Mouse (Mus musculus) adrenal gland, postnatal 4 days (tissue): ENCODE measurements around the gene Sox18. TPM values are rescaled to one million over a fixed set of nuclear protein-coding genes. Genes with fewer than 3 reads are reported as not detected.
A peak's percentile ranks its signal among the peaks of the same experiment; 100 is the strongest.

Experiments
- DNase-seq, 2 experiments: peaks; one replicate each; pipeline ENCODE4 v3.0.0; 2021 to 2022; ENCODE audit warnings: low spot score in 2 of 2, mixed read lengths in 2 of 2
- total RNA-seq, 2 experiments: library from RNA; stranded (reverse); gene quantifications; 2 replicates each; pipeline ENCODE4 v1.2.3; 2021

The Sox18 gene
- total RNA-seq, 2 experiments from 2014 or later, result 45.2 to 47.3 TPM

DNA sequence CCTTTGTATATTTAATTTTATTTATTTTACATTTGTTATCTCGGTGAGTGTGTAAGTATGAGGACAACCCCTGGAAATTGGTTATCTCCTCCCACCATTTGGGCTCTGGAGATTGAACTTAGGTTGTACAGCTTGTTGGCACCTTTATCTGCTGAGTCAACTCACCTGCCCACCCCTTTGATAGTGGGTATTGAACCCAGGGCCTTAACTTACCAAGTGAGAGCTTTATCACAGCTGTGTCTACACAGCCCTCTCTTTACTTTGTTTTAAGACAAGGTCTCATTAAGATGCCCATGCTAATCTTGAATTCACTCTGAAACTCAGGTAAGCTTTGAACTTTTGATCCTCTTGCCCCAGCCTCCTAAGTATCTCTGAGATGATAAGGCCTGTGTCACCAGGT, 10.5 kb upstream of the Sox18 start:
- no peak for DNase-seq

DNA sequence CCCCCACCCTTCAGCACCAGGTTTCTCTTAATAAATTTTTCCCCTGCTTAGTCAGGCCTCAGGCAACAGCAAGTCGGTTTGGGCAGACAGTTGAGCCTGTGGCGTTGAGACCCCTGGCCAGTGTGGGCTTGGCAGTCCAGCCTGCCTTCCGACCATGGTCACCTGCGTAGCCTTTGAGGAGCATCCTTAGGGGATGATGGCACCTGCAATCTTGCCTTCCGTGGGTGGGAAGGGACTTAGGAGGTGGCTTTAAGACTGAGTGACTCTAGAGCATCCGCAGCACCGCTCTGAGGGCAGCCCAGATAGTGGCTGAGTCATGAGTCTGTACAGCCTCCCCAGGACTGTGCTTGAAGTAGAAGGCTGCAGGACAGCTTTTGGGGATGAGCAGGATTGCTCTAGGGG, 9.3 kb upstream of the Sox18 start:
- no peak for DNase-seq

DNA sequence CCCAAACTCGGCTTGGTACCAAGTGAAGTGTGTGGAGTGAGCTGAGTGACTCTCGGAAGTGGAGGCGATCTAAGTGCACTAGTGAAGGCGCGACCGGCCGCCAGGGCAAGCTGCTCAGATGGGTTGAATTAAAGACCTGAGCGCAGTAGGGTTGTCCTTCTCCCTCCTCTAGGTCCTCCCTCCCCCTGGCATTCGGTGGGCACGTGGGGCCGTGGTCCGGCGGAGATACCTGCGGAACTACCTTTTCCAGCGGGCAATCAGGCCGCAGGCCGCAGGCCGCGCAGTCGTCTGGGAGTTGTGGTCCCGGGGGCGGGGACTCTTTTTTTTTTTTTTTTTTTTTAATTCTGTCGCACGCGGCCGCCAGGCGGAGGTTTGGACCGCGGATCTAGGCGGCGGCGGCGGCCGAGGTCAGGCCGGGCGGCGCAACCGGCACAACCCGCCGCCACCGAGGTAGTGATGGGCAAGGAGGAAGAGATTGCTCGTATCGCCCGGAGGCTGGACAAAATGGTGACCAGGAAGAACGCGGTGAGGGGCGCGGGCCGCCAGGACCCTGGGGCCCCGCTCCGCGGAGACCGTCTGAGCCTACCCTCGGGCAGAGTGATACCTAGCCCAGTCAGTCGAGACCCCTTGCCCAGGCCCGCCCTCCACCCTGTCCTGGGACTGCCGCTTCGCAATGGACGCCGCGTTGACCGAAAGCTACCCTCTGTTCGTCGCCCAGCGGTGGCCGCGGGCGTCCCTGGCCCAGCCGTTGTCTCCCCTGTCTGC, 8.7 kb upstream of the Sox18 start, which contains the start of gene Tcea2:
Gene Tcea2 (plus strand): TSS at position 360 of the 765 bp plus-strand sequence.
- DNase-seq, result peak; percentile 54 to 56

DNA sequence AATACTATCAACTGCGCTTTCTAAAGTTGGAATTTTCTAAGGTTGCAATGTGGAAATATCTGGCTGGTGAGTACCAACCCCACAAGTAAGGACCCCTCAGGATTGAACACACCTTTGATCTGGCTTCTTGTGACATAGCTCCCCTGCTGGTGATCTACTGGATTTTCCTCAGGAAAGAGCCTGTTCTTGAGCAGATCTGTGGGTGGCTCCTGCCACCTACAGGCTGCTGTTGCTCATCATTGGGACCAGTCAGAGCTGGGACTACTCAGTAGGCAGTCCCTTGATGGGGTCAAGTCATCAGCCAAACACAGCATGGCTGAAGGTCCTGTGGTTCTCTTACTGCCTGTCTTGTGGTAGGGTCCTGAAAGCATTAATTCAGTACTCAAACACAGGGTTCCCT, 7.3 kb upstream of the Sox18 start:
- DNase-seq, result peak in 1 of 2 experiments; percentile 62

DNA sequence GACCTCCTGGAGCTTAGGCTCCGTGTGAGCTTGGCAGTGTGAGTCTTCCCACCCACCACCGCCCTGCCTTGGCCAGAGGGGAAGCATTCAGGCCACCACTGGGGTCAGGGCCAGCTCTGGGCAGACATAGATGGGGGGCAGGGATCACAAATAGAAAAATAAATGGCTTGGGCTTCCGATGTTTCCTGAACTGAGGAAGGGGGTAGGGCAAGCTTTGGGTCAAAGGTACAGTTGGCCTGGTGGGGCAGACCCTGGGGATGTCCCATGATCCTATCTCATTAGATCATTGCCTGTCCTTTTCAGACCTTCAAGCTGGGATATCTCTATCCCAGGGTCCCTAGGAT, 6.3 kb upstream of the Sox18 start:
- no peak for DNase-seq

DNA sequence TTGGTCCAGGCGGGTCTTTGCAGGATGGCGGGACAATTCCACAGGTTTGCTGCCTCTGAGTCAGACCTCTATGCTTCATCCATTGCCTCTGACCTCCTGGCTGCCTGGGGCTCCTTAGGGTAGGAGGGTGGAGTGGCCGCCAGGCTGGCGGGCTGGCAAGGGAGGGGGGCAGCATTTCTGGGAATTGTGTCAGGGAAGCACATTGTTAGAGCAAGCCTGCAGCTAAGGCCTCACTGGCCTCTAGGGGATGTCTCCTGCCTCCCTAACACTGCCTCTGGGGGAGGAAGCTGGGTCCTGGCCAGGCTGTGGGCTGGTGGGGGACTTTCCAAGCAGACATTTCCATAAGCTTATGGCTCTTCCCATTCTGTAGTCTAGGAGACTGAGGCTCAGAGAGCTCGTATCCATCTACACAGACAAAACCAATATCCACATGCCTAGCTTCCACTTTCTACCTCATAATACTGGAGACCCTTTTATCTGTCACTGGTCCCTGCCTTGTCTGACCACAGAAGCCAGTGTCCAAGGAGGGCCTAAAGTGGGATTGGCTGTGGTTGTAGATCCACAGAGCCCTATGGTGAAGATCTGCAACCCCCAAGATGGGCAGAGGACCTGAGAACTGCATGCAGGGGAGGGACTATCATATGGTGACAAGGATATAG, 5.8 kb upstream of the Sox18 start:
- no peak for DNase-seq

GRCm38 (mm10) chr2:181676424-181676823, 5.0 kb upstream of the Sox18 start:
- DNase-seq, result no peak

DNA sequence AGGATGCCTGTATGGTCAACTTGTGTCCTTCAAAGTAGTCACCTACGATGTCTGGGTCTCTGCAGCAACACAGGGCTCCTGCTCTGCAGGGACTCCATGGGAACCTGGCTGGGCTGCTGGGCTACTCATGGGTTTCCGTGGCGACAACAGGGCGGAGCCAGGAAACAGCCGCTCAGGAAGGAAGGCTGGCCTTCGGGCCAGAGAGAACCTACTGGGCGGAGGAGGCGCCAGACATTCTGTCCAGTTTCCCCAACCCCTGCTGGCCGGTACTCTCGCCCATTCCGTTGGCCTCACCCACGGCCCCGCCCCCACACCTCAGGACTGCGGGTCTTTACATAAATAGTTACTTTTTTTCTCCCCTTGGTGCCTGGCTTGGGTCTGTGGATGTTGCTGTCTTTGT, 4.0 kb upstream of the Sox18 start:
- no peak for DNase-seq

DNA sequence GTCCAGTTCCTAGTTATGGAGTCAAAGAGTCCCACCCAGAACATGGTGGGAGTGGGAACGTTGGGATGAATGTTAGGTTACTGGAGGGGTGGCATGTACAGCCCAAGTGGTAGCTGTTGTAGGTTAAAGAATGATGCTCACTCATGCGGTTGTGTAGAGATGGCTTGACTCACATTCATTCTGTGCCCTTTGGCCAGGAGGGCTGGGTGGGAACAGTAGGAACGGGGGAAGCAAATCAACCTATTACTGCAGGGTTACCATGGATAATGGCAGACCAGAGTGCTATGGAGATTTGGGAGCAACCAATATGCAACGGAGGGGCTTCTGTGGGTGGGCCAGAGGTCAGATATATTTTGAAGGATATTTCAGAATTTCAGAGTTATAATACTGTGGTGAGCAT, 3.5 kb upstream of the Sox18 start:
- no peak for DNase-seq

DNA sequence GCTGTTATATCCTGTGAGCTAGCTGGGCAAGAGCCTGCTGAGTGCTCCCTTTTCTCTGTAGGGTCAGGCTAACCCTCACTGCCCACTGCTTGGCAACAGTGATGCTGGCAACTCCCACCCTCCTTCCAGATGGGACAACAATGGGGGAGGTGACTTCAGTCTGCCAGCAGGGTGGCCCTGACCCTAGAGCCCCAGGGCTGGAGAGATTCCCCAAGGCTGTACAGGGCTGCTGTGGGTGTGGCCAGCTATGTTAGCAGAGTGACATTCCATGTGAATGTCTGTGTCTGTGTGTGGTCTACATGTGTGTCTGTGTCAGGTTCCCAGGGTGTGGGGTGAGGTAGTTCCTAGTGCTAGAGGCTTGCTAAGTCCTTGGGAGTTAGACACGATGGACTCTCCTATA, 2.1 kb upstream of the Sox18 start:
- DNase-seq, result no peak

- DNase-seq, result no peak
These were observed 544 bp upstream of the Sox18 start for GRCm38 (mm10) chr2:181671984-181672383.

- DNase-seq, result no peak
These were observed 528 bp downstream of the Sox18 start for GRCm38 (mm10) chr2:181670913-181671311.

- DNase-seq, result no peak
These were observed 1.0 kb downstream of the Sox18 start for GRCm38 (mm10) chr2:181670285-181670912.

DNA sequence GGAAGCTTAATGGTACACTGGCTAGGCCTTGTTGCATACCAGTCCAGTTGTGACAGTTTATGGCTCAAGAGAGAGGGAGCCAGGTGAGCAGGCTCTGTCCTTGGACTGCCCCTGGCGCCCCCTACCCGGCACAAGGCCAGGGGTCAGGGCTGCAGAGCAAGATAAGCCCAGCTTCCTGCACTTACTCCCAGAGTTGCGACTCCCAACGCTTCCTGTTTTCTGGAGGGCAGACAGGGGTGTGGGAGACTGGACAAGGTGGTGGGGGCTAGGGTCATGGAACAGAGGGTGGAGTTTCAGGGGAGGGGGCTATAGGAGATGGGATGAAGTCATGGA, 8.2 kb downstream of the Sox18 start:
- DNase-seq, result no peak

DNA sequence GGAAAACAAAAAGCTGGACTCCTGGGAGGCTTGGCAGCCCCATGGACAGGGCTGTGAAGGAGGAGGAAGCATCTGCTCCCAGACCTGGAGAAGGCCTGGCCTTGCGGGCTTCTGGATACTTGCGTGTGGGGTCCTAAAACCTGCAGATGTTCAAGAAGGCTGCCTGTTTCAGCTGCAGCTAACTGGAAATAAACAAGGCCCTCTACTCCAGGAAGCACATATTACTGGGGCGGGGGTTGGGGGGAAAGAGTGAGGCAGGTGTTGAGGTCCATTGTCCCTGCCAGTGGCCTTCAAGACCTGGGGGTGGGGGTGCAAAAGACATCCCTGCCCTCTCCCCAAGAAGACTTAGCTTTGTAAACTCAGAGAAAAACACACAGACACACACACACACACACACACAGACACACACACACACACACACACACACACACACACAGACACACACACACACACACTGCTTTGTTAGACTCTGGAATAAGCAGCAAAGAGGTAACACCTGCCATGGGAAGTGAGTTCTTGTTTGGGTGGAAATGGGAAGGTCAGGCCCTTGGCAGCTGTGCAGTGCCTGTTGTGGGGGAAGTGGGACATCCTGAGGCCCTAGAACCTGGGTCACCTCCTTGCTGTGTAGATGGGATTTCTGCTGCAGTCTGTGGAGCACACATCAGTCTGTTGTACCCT, 8.7 kb downstream of the Sox18 start:
- no peak for DNase-seq

- DNase-seq, result peak; percentile 39 to 73
These were observed 11.8 kb downstream of the Sox18 start for GRCm38 (mm10) chr2:181659609-181660055.

GRCm38 (mm10) chr2:181658930-181659555, 12.4 kb downstream of the Sox18 start:
- DNase-seq, result no peak

- no peak for DNase-seq
These were observed 12.9 kb downstream of the Sox18 start for GRCm38 (mm10) chr2:181658528-181658927.

DNA sequence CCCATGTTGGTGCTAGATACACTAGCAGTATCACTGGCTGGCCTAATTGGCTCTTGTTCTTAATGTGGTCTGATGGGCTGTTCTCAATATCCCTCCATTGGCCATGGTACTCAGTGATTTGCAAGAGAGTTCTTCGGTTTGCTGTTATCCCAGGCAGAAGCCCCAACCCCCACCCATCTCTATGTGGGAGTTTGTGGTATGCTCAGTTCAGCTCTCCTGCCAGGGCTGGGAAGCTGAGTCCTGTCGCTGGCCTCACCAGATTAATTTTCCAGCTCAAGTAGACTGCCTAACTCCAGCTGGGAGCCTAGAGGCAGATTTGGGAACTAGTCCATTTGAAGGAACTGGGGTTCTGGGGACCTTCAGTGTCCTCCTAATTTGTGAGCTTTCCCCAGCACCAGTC, 14.0 kb downstream of the Sox18 start:
- no peak for DNase-seq

DNA sequence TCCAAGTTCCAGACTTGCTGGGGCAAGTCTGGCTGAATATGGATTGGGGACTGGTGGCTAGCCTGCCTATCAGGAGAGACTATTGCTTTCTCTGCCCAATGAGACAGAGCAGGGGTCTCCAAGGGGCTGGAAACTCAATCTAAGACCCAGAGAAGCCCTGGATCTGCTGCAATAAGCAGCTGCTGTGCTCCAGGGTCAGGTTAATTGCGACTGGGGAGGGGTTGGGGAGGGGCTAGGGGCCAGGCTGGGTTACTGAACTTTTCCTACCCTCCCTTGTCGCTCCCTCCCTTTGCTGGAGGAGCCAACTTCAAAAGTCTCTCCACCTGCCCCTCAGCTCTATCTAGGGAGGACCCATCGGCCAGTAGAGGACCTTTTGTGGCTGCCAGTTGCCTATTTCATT, 14.7 kb downstream of the Sox18 start, which contains the start of gene Gm29797:
Gene Gm29797 (plus strand): TSS at position 301 of the 400 bp plus-strand sequence.
- no peak for DNase-seq

GRCm38 (mm10) chr2:181653523-181653922, 17.9 kb downstream of the Sox18 start:
- no peak for DNase-seq
